Mouse (Mus musculus) G1E (cell line): ENCODE results near the gene Fkbp8. TPM values are rescaled to one million over a fixed set of nuclear protein-coding genes. Genes with fewer than 3 reads are reported as not detected.

ENCODE experiments used
- ATAC-seq: 2 replicates; pipeline ENCODE4 v1.8.0; 2016; ENCODE audit warnings: mild to moderate bottlenecking; ENCODE audit not compliant: insufficient number of reproducible peaks, poor library complexity, low FRiP score, severe bottlenecking; ENCODE audit errors: extremely low read depth
- DNase-seq: peaks from one replicate; pipeline ENCODE4 v3.0.0; 2012; ENCODE audit warnings: low spot score
- H3K27me3 ChIP-seq: 2 replicates; pipeline ENCODE4 v1.6.1; 2012; ENCODE audit warnings: mild to moderate bottlenecking, low read length, inconsistent platforms; ENCODE audit not compliant: insufficient read depth
- H3K36me3 ChIP-seq: replicated peaks from 2 replicates; pipeline ENCODE3; 2012; ENCODE audit warnings: mild to moderate bottlenecking, inconsistent platforms
- H3K4me1 ChIP-seq: 2 replicates; pipeline ENCODE4 v1.6.1; 2012; ENCODE audit warnings: low read depth, low read length, inconsistent platforms, mixed read lengths; ENCODE audit not compliant: insufficient read depth
- H3K4me3 ChIP-seq: 2 replicates; pipeline ENCODE4 v1.5.1; 2012; ENCODE audit warnings: low read depth, mild to moderate bottlenecking, inconsistent platforms, low read length, moderate library complexity, mixed read lengths
- H3K9me3 ChIP-seq: replicated peaks from 2 replicates; pipeline ENCODE4 v1.6.1; 2012; ENCODE audit warnings: inconsistent platforms
- CTCF ChIP-seq: IDR thresholded peaks from 2 replicates; pipeline ENCODE4 v1.5.1; 2012; ENCODE audit warnings: low read depth, low read length, inconsistent platforms, mixed read lengths
- GATA1 ChIP-seq: IDR thresholded peaks from 2 replicates; pipeline ENCODE4 v1.6.1; 2012; ENCODE audit warnings: borderline replicate concordance, low read length, inconsistent platforms, mixed read lengths
- GATA2 ChIP-seq: IDR thresholded peaks from 2 replicates; pipeline ENCODE4 v1.6.1; 2012; ENCODE audit warnings: low read depth, low read length, inconsistent platforms, borderline replicate concordance
- POLR2AphosphoS5 ChIP-seq: IDR thresholded peaks from 2 replicates; pipeline ENCODE4 v1.6.1; 2012; ENCODE audit warnings: low read depth, low read length, inconsistent platforms; ENCODE audit not compliant: insufficient replicate concordance
- TAL1 ChIP-seq: conservative IDR thresholded peaks from 2 replicates; pipeline ENCODE4 v1.6.1; 2012; ENCODE audit warnings: low read depth, low read length, inconsistent platforms, mixed read lengths
- polyA plus RNA-seq: library from polyadenylated mRNA; stranded (reverse); fragments of >175 nt; gene quantifications from 2 replicates; pipeline ENCODE4 v1.2.3, GENCODE M21; 2012
- total RNA-seq, 2 experiments: library from RNA; stranded (forward) in 1 of 2; stranded (reverse) in 1 of 2; fragments of 200-1000 nt in 1 of 2; fragments of >200 nt in 1 of 2; fragmentation: Nextera tagmentation in 1 of 2; gene quantifications; 2 replicates each; pipeline ENCODE4 v1.2.3; 2014 to 2017

Gene Fkbp8
- total RNA-seq (2014; fragmentation: Nextera tagmentation) (228 and 232 TPM in 2 replicates), total RNA-seq (2017) (206 and 221 TPM in 2 replicates), polyA plus RNA-seq (939 and 1,510 TPM in 2 replicates)

DNA sequence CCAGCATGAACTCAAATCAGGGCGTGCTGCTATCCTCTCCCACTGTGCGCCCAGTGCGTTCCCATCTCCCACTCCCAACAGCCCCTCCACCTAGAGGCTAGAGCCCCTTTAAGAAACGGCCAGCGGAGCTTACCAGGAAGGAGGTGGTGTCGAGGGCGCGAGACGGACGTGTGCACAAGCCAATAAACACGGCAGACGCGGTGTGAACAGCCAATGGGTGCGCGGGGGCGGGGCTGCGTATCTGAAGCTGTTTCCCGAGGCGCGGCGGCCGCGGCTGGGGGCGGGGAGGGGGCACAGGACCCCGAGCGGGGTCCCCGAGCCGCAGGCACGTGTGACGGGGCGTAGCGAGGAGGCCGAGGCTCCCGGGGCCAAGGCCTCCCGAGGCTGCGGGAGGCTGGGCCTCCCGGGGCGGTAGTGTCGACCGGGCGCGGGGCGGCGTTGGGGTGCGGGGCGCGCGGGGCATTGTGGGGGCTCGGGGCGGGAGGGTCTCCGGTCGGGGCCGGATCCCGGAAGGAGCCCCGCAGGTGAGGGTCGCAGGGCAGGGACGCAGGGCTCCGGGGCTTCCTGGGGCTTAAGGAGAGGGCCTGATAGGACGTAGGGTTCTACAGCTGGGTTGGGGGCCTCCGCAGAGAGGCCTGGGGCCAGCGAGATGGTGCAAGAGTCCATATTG, at the start of gene Fkbp8, which contains the start of gene Kxd1:
Gene Fkbp8, plus strand, starts transcription at position 213 of the 670 bp plus-strand sequence.
Gene Kxd1, minus strand, starts transcription at position 445 of the 670 bp plus-strand sequence.
- Histone ChIP-seq H3K36me3 (peaks cover 42% of the 10 kb centered on the region), H3K27me3 (no peaks in the 10 kb centered on the region), H3K4me1 (peaks cover 69% of the 10 kb centered on the region), H3K9me3 (no peaks in the 10 kb centered on the region), H3K4me3 (peak within 1 kb of the TSS; percentile 81)
- peak; percentile 97 for DNase-seq
- ATAC-seq: peak; percentile 83
- no peak for TF ChIP-seq TAL1
- TF ChIP-seq GATA2: no peak
- no peak for TF ChIP-seq GATA1
- TF ChIP-seq POLR2AphosphoS5: no peak
- no peak for TF ChIP-seq CTCF

- ATAC-seq (no peak), DNase-seq (no peak)
- no peak overlapping the region for H3K4me3 ChIP-seq
- peaks cover 36% of the 10 kb centered on the region for H3K4me1 ChIP-seq
- peaks cover 71% of the 10 kb centered on the region for H3K27me3 ChIP-seq
- H3K9me3 ChIP-seq: no peaks in the 10 kb centered on the region
- no peaks in the 10 kb centered on the region for H3K36me3 ChIP-seq
- TF ChIP-seq CTCF (no peak), GATA2 (no peak), POLR2AphosphoS5 (no peak), TAL1 (no peak), GATA1 (no peak)
Measured at GRCm38 (mm10) chr8:70481908-70482307, 45.6 kb upstream of the Fkbp8 start.

- H3K36me3 ChIP-seq: no peaks in the 10 kb centered on the region
- DNase-seq (no peak), ATAC-seq (no peak)
- peaks cover 34% of the 10 kb centered on the region for H3K4me1 ChIP-seq
- peaks cover 79% of the 10 kb centered on the region for H3K27me3 ChIP-seq
- no peaks in the 10 kb centered on the region for H3K9me3 ChIP-seq
- no peak overlapping the region for H3K4me3 ChIP-seq
- TF ChIP-seq GATA2 (no peak), GATA1 (no peak), POLR2AphosphoS5 (no peak), CTCF (no peak), TAL1 (no peak)
Measured at GRCm38 (mm10) chr8:70482943-70483342, 44.6 kb upstream of the Fkbp8 start.

- Histone ChIP-seq H3K4me3 (no peak overlapping the region), H3K27me3 (peaks cover 95% of the 10 kb centered on the region), H3K9me3 (no peaks in the 10 kb centered on the region), H3K4me1 (peaks cover 39% of the 10 kb centered on the region), H3K36me3 (no peaks in the 10 kb centered on the region)
- no peak for TF ChIP-seq GATA1
- no peak for TF ChIP-seq POLR2AphosphoS5
- TF ChIP-seq CTCF: no peak
- TF ChIP-seq GATA2: no peak
- no peak for TF ChIP-seq TAL1
- DNase-seq: no peak
- ATAC-seq: no peak
Measured at GRCm38 (mm10) chr8:70486191-70486681, 41.3 kb upstream of the Fkbp8 start.

DNA sequence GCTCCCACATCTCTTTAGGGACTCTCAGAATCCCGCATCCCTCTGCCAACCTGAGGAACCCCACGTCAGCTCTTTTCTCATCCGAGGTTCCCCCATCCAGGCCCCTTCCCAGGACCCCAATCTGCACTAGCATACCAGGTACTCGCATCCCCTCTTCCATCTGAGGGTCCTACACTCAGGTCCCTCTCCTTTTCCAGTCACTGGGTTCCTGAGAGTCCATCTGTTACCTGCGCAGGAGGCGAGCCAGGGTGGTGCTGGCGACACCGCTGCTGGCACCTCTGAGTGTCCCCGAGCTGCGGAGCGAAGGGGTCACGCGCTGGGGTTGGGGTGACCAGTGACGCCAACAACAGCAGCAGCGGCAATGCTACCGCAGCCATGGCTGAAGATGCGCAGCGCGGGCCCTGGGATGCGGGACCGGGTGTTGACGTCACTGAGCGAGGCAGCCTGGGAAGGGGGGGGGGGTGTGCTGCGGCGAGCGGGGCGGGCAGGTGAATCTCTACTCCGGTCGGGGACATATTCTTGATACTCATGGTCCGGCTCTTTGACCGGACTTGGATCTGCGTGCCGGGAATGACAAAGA, 40.5 kb upstream of the Fkbp8 start, which contains the start of gene Tmem59l:
Gene Tmem59l, minus strand, starts transcription at position 418 of the 580 bp plus-strand sequence.
- H3K27me3 ChIP-seq: peaks cover 96% of the 10 kb centered on the region

DNA sequence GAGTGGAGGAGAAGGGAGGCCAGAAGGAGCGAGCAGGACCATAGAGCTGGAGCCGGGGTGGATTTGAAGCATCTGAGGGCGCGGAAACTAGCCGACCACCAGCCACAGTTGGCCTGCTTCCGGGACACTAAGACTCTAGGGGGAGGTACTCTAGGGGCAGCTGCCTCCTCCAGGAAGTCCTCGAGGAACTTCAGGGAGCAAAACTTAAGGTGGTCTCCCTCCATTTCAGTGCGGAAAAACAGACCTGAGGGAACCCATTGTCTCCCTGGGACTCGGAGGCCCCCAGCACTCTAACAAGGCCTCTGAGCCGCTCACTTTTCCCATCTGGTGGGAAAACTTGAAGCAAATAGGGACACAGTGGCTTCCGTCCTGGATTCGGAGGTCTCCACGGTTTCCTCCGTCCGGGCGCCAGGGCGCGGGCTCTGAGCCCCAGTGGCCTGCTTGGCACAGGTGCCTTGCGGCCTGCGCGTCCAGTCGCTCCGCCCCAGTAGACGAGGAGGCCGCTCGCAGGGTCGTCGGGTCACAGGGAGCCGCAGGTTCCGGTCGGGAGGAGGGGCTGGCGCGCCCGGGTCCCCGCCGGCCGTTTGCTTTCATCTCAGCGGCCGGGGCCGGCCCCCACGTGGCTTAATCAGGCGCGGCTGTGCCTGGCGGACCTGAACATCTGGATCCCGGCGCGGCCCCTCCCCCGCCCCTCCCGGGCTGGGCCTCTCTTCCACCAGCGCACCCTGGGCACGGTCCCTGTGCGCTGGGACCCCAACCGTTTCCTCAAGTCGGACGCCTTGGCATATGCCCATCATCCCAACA, 39.3 kb upstream of the Fkbp8 start:
- Histone ChIP-seq H3K9me3 (no peaks in the 10 kb centered on the region), H3K4me3 (peak overlapping the region; percentile 52; the same call in 1 of the 2 replicates), H3K27me3 (peaks cover 97% of the 10 kb centered on the region), H3K36me3 (no peaks in the 10 kb centered on the region), H3K4me1 (peaks cover 50% of the 10 kb centered on the region)
- TF ChIP-seq POLR2AphosphoS5: no peak
- no peak for TF ChIP-seq CTCF
- no peak for TF ChIP-seq GATA2
- TF ChIP-seq TAL1: no peak
- no peak for TF ChIP-seq GATA1
- DNase-seq (no peak), ATAC-seq (no peak)

More for the DNA sequence above, 40.5 kb upstream of the Fkbp8 start, which contains the start of gene Tmem59l:
- no peak for ATAC-seq
- peak within 1 kb of the TSS; percentile 52; the same call in 1 of the 2 replicates for H3K4me3 ChIP-seq
- no peak for TF ChIP-seq GATA1
- DNase-seq: no peak
- no peaks in the 10 kb centered on the region for H3K9me3 ChIP-seq
- H3K4me1 ChIP-seq: peaks cover 39% of the 10 kb centered on the region
- no peaks in the 10 kb centered on the region for H3K36me3 ChIP-seq
